Mouse (Mus musculus): ENCODE measurements at regions not wholly inside any gene's neighbourhood (a gene's known extent, or its start where the extent isn't known, plus 50 kb on each side); places are given as distances from the start of the nearest gene placed in this dataset.
A peak's percentile ranks its signal among the peaks of the same experiment; 100 is the strongest.

DNA sequence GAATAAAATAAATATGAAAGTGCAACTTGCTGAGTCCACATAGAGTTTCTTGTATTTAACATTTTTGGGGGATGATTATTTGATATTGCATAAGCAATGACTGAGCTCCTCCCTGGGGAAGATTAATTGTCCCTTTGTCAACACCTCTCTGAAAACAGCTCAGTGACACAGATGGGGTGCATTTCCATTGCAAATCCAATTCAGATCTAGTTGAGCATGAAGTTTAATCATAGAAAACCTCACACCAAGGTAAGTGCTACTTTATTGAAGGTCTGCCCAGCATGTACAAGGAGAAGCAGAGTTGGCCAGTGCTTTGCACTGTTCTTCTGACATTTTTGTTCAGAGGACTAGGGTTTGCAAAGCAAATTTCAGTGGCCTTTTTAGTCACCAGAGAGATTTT, 827.5 kb upstream of the Cdh6 start:
- DNase-seq (ENCODE audit: low read depth, low spot score): no peak

DNA sequence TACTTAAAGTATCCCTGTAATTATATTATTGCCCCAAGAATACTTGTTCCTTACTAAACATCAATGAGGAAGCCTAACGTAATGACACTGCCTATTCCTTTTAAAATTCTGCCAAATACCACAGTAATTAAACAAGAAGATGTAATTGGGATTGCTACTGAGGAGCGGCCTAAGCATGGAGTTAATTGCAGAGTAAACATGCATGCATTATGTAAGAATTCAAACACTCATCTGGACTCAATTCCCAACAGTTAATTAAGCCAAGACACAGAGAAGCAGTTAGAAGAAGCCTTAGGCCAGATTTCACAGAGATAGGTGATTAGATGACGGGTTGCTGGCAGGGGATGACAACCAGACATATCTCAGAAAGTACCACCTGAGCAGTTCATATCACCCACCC, 816.3 kb upstream of the Cdh6 start:
- no peak for DNase-seq (ENCODE audit: low read depth, low spot score)

DNA sequence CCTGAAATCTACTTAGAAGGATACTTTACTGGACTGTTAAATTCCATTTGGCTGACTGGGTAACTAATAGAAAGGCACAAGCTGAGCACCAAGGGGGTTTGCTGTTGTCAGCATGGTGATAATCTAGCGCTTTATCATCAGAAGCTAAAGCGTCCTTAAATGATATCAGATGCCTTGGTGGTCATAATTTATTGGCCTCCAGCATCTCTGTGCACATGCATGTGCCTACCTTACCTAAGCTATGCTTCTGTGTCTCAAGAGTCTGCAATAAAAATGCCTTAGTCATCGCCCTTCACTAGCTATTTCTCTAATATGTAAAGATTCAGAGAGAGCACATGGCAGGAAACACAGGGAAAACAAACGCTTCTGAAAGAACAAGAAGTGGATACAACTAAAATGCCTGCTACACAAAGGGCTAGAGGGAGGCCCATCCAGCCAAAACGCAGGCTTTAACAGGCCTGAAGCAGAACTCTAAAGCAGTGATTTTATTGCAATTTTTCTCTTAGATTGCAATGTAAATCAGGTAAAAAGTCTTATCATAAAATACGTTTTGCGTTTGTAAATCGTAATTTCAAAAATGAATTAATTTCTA, 815.5 kb upstream of the Cdh6 start:
- no peak for DNase-seq (ENCODE audit: low read depth, low spot score)

GRCm38 (mm10) chr15:13969811-13970210, 796.3 kb upstream of the Cdh6 start:
- DNase-seq (ENCODE audit: low read depth, low spot score): peak; percentile 5
